Mouse (Mus musculus): ENCODE results near the gene Alkbh1.

Gene Alkbh1

DNA sequence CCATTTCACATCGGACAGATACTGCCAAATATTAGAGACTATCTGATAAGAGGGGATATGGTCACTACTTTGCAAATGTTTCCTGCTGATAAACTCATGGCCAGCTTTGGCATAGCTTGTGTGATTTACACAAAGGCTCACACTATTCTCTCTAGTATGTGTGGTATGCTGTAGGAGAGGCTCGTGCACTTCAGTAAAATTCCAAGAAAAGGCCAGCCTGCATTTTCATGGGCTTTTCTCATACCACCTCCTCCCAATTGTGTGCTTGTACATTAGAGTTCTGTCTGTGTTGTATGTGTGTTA, 62.5 kb downstream of the Alkbh1 start:
- no peak for DNase-seq (ENCODE audit: low read depth, low spot score)

DNA sequence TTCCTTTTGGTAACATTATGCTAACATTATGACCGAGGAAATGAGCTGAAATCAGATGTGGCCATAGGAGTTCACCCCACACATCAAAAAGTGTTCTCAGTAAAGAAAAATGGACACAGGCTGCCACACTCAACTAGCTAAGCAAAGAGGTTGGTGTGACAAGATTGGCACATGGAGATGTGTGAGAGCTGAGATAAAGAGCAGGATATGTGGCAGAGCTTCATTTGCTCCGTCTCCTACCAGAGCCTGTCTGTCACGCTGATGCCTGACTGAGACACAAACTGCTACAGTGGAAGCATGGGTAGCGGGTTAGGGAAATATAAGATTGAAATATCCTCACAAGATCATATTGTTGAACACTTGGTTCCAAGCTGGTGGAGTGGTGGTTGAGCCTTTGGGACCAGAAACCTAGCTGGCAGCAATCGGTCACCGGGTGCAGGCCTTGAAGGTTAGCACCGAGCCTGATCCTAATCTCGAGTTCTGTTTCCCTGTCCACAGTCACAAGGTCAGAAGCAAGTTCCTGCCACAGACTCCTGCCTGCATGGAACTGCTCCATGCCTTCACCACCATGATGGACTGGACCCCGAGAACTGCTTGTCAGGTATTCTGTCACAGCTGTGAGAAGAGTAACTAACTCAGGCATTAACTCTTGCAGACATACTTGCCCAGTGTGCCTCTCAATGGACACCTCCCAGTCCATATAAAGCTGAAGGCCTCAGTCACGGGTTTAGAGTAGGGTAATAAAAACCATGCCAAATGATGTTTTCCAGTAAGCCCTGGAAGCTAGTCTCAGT, 63.0 kb downstream of the Alkbh1 start:
- no peak for DNase-seq (ENCODE audit: low read depth, low spot score)

DNA sequence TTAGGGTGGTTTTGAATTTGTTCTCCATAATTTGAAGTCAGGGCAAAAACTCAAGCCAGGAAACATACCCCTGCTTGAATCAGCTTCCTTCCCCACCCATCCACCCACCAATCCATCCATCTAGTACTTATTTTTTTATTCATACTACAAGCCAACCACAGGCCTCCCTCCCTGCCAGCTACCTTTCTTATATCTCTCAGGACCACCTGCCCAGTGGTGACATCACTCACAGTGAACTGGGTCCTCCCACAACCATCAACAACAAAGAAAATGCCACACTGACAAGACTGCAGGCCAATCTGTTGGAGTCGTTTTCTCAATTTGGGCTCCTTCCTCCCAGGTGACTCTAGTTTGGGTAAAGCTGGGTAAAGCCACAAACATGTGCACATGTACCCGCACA, 64.3 kb downstream of the Alkbh1 start:
- no peak for DNase-seq (ENCODE audit: low read depth, low spot score)

Measured in R1 (cell line).